Mouse (Mus musculus) thymus, adult 2 months (tissue): ENCODE measurements at regions not wholly inside any gene's neighbourhood (a gene's known extent, or its start where the extent isn't known, plus 50 kb on each side); places are given as distances from the start of the nearest gene placed in this dataset.

Source experiments
- DNase-seq: peaks from one replicate; pipeline ENCODE4 v3.0.0; 2021
- H3K27ac ChIP-seq: fragments of 200-500 bp; 2 replicates; pipeline ENCODE4 v1.5.1; 2012; ENCODE audit warnings: low read length, control low read depth; ENCODE audit not compliant: control insufficient read depth, insufficient read depth
- H3K27me3 ChIP-seq: fragments of 200-500 bp; 2 replicates; pipeline ENCODE4 v1.6.1; 2012; ENCODE audit warnings: mild to moderate bottlenecking, low read length, moderate library complexity, mixed read lengths; ENCODE audit not compliant: control insufficient read depth, insufficient read depth
- H3K36me3 ChIP-seq: fragments of 200-500 bp; 2 replicates; pipeline ENCODE4 v1.6.1; 2012; ENCODE audit warnings: mild to moderate bottlenecking, low read length, moderate library complexity; ENCODE audit not compliant: control insufficient read depth, insufficient read depth
- H3K4me1 ChIP-seq: fragments of 200-500 bp; replicated peaks from 2 replicates; pipeline ENCODE4 v1.6.1; 2012; ENCODE audit warnings: low read length; ENCODE audit not compliant: control insufficient read depth, insufficient read depth
- H3K4me3 ChIP-seq: fragments of 200-500 bp; 2 replicates; pipeline ENCODE4 v1.5.1; 2012; ENCODE audit warnings: mild to moderate bottlenecking, low read length, control low read depth, moderate library complexity; ENCODE audit not compliant: control insufficient read depth, insufficient read depth
- CTCF ChIP-seq: fragments of 200-500 bp; IDR thresholded peaks from 2 replicates; pipeline ENCODE4 v1.5.1; 2012; ENCODE audit warnings: mild to moderate bottlenecking, control low read depth, low read length, moderate library complexity, borderline replicate concordance; ENCODE audit not compliant: control insufficient read depth, poor library complexity, insufficient read depth; ENCODE audit errors: extremely low read depth
- POLR2A ChIP-seq: fragments of 200-500 bp; IDR thresholded peaks from 2 replicates; pipeline ENCODE4 v1.6.1; 2012; ENCODE audit warnings: mild to moderate bottlenecking, low read length, control low read depth, moderate library complexity; ENCODE audit not compliant: control insufficient read depth, poor library complexity, insufficient read depth; ENCODE audit errors: extremely low read depth
- WGBS: fragments of 180-500 bp; shearing (Covaris S2); methylation state at CpG from one replicate; pipeline ENCODE4 v1.1.7; 2018; 5-methylcytosine and 5-hydroxymethylcytosine counted together

GRCm38 (mm10) chr8:116352635-116353034, 152.1 kb upstream of the Dynlrb2 start:
- no peaks in the 10 kb centered on the region for H3K27me3 ChIP-seq
- TF ChIP-seq POLR2A (no peak), CTCF (no peak)
- H3K27ac ChIP-seq = no peak overlapping the region
- DNase-seq = no peak
- no peaks in the 10 kb centered on the region for H3K4me1 ChIP-seq
- no peak overlapping the region for H3K4me3 ChIP-seq
- no peaks in the 10 kb centered on the region for H3K36me3 ChIP-seq
- WGBS = 98% methylated on average over 2 of the region's 2 CpGs

- 94% methylated on average over 8 of the region's 8 CpGs for WGBS
- TF ChIP-seq CTCF = no peak
- no peak for TF ChIP-seq POLR2A
- H3K27ac ChIP-seq = no peak overlapping the region
- no peaks in the 10 kb centered on the region for H3K4me1 ChIP-seq
- H3K4me3 ChIP-seq = no peak overlapping the region
- no peaks in the 10 kb centered on the region for H3K36me3 ChIP-seq
- no peak for DNase-seq
- no peaks in the 10 kb centered on the region for H3K27me3 ChIP-seq
Measured at GRCm38 (mm10) chr8:116348971-116349370, 155.8 kb upstream of the Dynlrb2 start.

- TF ChIP-seq POLR2A = no peak
- no peak for TF ChIP-seq CTCF
- 97% methylated on average over 5 of the region's 5 CpGs for WGBS
- DNase-seq = no peak
- Histone ChIP-seq H3K27ac (no peak overlapping the region), H3K4me1 (no peaks in the 10 kb centered on the region), H3K36me3 (no peaks in the 10 kb centered on the region), H3K4me3 (no peak overlapping the region), H3K27me3 (no peaks in the 10 kb centered on the region)
Measured at GRCm38 (mm10) chr8:116346990-116347389, 157.8 kb upstream of the Dynlrb2 start.

GRCm38 (mm10) chr8:116344590-116345222, 160.1 kb upstream of the Dynlrb2 start:
- H3K4me3 ChIP-seq = no peak overlapping the region
- no peaks in the 10 kb centered on the region for H3K36me3 ChIP-seq
- H3K27ac ChIP-seq = no peak overlapping the region
- H3K4me1 ChIP-seq = no peaks in the 10 kb centered on the region
- no peak for TF ChIP-seq CTCF
- no peak for DNase-seq
- H3K27me3 ChIP-seq = no peaks in the 10 kb centered on the region
- 90% methylated on average over 5 of the region's 5 CpGs for WGBS

- WGBS = 93% methylated on average over 5 of the region's 5 CpGs
- DNase-seq = no peak
- TF ChIP-seq CTCF = no peak
- TF ChIP-seq POLR2A = no peak
- no peaks in the 10 kb centered on the region for H3K27me3 ChIP-seq
- H3K4me3 ChIP-seq = no peak overlapping the region
- no peaks in the 10 kb centered on the region for H3K36me3 ChIP-seq
- no peaks in the 10 kb centered on the region for H3K4me1 ChIP-seq
- H3K27ac ChIP-seq = no peak overlapping the region
Measured at GRCm38 (mm10) chr8:116343534-116343933, 161.2 kb upstream of the Dynlrb2 start.

GRCm38 (mm10) chr8:116334772-116335171, 170.0 kb upstream of the Dynlrb2 start:
- Histone ChIP-seq H3K27ac (no peak overlapping the region), H3K36me3 (no peaks in the 10 kb centered on the region), H3K4me1 (no peaks in the 10 kb centered on the region), H3K27me3 (no peaks in the 10 kb centered on the region), H3K4me3 (no peak overlapping the region)
- no peak for TF ChIP-seq POLR2A
- no peak for TF ChIP-seq CTCF
- WGBS = 92% methylated on average over 3 of the region's 3 CpGs
- no peak for DNase-seq

- 94% methylated on average over 3 of the region's 3 CpGs for WGBS
Measured at GRCm38 (mm10) chr8:116334101-116334500, 170.7 kb upstream of the Dynlrb2 start.

More at GRCm38 (mm10) chr8:116334101-116334500, 170.7 kb upstream of the Dynlrb2 start:
- DNase-seq = no peak
- H3K4me3 ChIP-seq = no peak overlapping the region
- no peaks in the 10 kb centered on the region for H3K27me3 ChIP-seq
- H3K36me3 ChIP-seq = no peaks in the 10 kb centered on the region
- TF ChIP-seq POLR2A (no peak), CTCF (no peak)
- H3K27ac ChIP-seq = no peak overlapping the region
- H3K4me1 ChIP-seq = no peaks in the 10 kb centered on the region
